Mouse (Mus musculus): ENCODE data around the gene Ints1.

- TF ChIP-seq POLR2A (IDR thresholded peaks at IDR 0.05; ENCODE audit: borderline replicate concordance, extremely low read depth, insufficient read depth, insufficient read length, poor library complexity, severe bottlenecking) (no peak), CTCF (IDR thresholded peaks at IDR 0.05; ENCODE audit: borderline replicate concordance, extremely low read depth, insufficient read depth, insufficient read length) (no peak)
These were observed 49.3 kb downstream of the Ints1 start for GRCm38 (mm10) chr5:139726186-139726585.

All from brain, embryonic 14.5 days (tissue).